Mouse (Mus musculus) heart, embryonic 13.5 days (tissue): ENCODE data around the gene Aff1. TPM values are rescaled to one million over a fixed set of nuclear protein-coding genes. Genes with fewer than 3 reads are reported as not detected.
A peak's percentile ranks its signal among the peaks of the same experiment; 100 is the strongest.

Source experiments
- ATAC-seq: fragments of 200-750 bp; cut with Nextera tagmentation; 2 replicates; pipeline ENCODE4 v1.8.0; 2017; ENCODE audit warnings: moderate TSS enrichment; ENCODE audit not compliant: insufficient number of reproducible peaks, low FRiP score, low TSS enrichment; ENCODE audit errors: extremely low read depth
- H3K27ac ChIP-seq: fragments of 300-500 bp; sonication (generic); replicated peaks from 2 replicates; pipeline ENCODE4 v1.5.1; 2015; ENCODE audit warnings: moderate library complexity, mild to moderate bottlenecking, inconsistent platforms
- H3K27me3 ChIP-seq: fragments of 300-500 bp; sonication (generic); replicated peaks from 2 replicates; pipeline ENCODE4 v1.6.1; 2015; ENCODE audit warnings: mild to moderate bottlenecking, inconsistent platforms
- H3K36me3 ChIP-seq: fragments of 300-500 bp; sonication (generic); 2 replicates; pipeline ENCODE4 v1.6.1; 2015; ENCODE audit warnings: mild to moderate bottlenecking, inconsistent platforms
- H3K4me1 ChIP-seq: fragments of 300-500 bp; sonication (generic); 2 replicates; pipeline ENCODE4 v1.6.1; 2015; ENCODE audit warnings: inconsistent platforms
- H3K4me2 ChIP-seq: fragments of 300-500 bp; sonication (generic); 2 replicates; pipeline ENCODE4 v1.6.1; 2015; ENCODE audit warnings: inconsistent platforms, mild to moderate bottlenecking, moderate library complexity
- H3K4me3 ChIP-seq: fragments of 300-500 bp; sonication (generic); 2 replicates; pipeline ENCODE4 v1.5.1; 2015; ENCODE audit warnings: moderate library complexity, mild to moderate bottlenecking, inconsistent platforms
- H3K9ac ChIP-seq: fragments of 300-500 bp; sonication (generic); 2 replicates; pipeline ENCODE4 v1.6.1; 2015; ENCODE audit warnings: inconsistent platforms, mild to moderate bottlenecking, moderate library complexity
- H3K9me3 ChIP-seq: fragments of 300-500 bp; sonication (generic); 2 replicates; pipeline ENCODE4 v1.6.1; 2016; ENCODE audit warnings: inconsistent platforms
- WGBS: fragments of 180-500 bp; shearing (Covaris S2); methylation state at CpG from one replicate; pipeline ENCODE4 v1.1.7; 2015; ENCODE audit warnings: mixed read lengths; 5-methylcytosine and 5-hydroxymethylcytosine counted together
- polyA plus RNA-seq: library from polyadenylated mRNA; unstranded; fragments of >200 nt; fragmentation: Nextera tagmentation; extraction: Ambion mirVana; gene quantifications from 2 replicates; pipeline ENCODE4 v1.2.1, GENCODE M21; 2015

Aff1 gene
- polyA plus RNA-seq, 1 experiment from 2014 or later, result 7.4 TPM

DNA sequence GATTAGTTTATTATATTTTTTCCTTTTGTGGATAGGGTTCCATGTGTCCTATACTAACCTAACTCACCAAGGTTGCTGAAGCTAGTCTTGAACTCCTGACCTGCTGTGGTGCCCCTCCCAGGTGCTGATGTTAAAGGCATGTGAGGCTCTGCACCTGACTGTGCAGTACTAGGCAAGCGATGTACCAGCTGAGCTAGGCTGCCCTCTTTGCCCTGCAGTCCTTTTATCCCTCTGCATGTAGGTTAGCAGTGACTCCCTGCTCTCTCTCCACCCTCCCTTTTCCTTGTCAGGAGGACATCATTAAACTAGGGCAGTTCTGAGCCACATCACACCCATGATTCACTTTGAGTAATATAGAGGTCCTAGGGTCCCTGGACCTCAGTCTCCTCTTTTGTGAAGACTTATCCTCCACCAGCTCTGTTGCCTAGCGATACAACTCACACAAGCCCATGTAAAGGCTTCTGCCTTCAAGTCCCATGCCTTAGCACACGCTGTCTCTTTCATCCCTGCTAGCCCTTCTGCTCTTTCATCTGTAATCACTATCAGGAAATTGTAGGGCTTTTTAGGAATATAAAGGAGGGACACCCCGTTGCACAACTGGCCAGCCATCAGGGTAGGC, 35.7 kb downstream of the Aff1 start:
- WGBS, result 88% methylated on average over 4 of the region's 4 CpGs
- Histone ChIP-seq H3K4me2 (no peak overlapping the region), H3K4me3 (no peak overlapping the region), H3K9ac (no peak overlapping the region), H3K36me3 (no peaks in the 10 kb centered on the region), H3K9me3 (no peaks in the 10 kb centered on the region), H3K27ac (no peak overlapping the region), H3K27me3 (peaks cover 30% of the 10 kb centered on the region), H3K4me1 (no peaks in the 10 kb centered on the region)
- ATAC-seq, result no peak

- Histone ChIP-seq H3K36me3 (no peaks in the 10 kb centered on the region), H3K4me1 (no peaks in the 10 kb centered on the region), H3K9me3 (no peaks in the 10 kb centered on the region), H3K4me3 (no peak overlapping the region), H3K9ac (no peak overlapping the region), H3K4me2 (no peak overlapping the region), H3K27me3 (peaks cover 23% of the 10 kb centered on the region), H3K27ac (no peak overlapping the region)
- no peak for ATAC-seq
- WGBS, result 61% methylated on average over 1 of the region's 1 CpGs
These were observed 37.1 kb downstream of the Aff1 start for GRCm38 (mm10) chr5:103729225-103729624.

- Histone ChIP-seq H3K27me3 (peaks cover 14% of the 10 kb centered on the region), H3K9ac (no peak overlapping the region), H3K9me3 (no peaks in the 10 kb centered on the region), H3K4me2 (no peak overlapping the region), H3K4me1 (peaks cover under 1% of the 10 kb centered on the region; the same call in 1 of the 2 replicates), H3K4me3 (no peak overlapping the region), H3K36me3 (no peaks in the 10 kb centered on the region), H3K27ac (no peak overlapping the region)
- 82% methylated on average over 1 of the region's 1 CpGs for WGBS
- no peak for ATAC-seq
These were observed 38.0 kb downstream of the Aff1 start for GRCm38 (mm10) chr5:103730142-103730541.

GRCm38 (mm10) chr5:103730727-103731126, 38.6 kb downstream of the Aff1 start:
- H3K4me3 ChIP-seq, result no peak overlapping the region
- peaks cover 8% of the 10 kb centered on the region for H3K27me3 ChIP-seq
- H3K9ac ChIP-seq, result no peak overlapping the region
- H3K9me3 ChIP-seq, result no peaks in the 10 kb centered on the region
- ATAC-seq, result no peak
- H3K4me2 ChIP-seq, result no peak overlapping the region
- H3K36me3 ChIP-seq, result no peaks in the 10 kb centered on the region
- WGBS, result 42% methylated on average over 3 of the region's 3 CpGs
- H3K27ac ChIP-seq, result no peak overlapping the region
- peaks cover 5% of the 10 kb centered on the region for H3K4me1 ChIP-seq

GRCm38 (mm10) chr5:103732581-103732980, 40.4 kb downstream of the Aff1 start:
- H3K4me2 ChIP-seq, result no peak overlapping the region
- peaks cover 20% of the 10 kb centered on the region for H3K4me1 ChIP-seq
- H3K27ac ChIP-seq, result no peak overlapping the region
- no peaks in the 10 kb centered on the region; the same call in 1 of the 2 replicates for H3K27me3 ChIP-seq
- no peak overlapping the region for H3K9ac ChIP-seq
- WGBS, result 85% methylated on average over 4 of the region's 4 CpGs
- H3K36me3 ChIP-seq, result no peaks in the 10 kb centered on the region
- H3K4me3 ChIP-seq, result no peak overlapping the region
- no peaks in the 10 kb centered on the region for H3K9me3 ChIP-seq
- no peak for ATAC-seq

GRCm38 (mm10) chr5:103735411-103736112, 43.4 kb downstream of the Aff1 start:
- Histone ChIP-seq H3K4me3 (no peak overlapping the region), H3K27ac (no peak overlapping the region), H3K9ac (no peak overlapping the region), H3K9me3 (no peaks in the 10 kb centered on the region), H3K4me2 (no peak overlapping the region), H3K36me3 (no peaks in the 10 kb centered on the region), H3K4me1 (peaks cover 20% of the 10 kb centered on the region), H3K27me3 (no peaks in the 10 kb centered on the region; the same call in 1 of the 2 replicates)
- 56% methylated on average over 5 of the region's 5 CpGs for WGBS
- ATAC-seq, result no peak

DNA sequence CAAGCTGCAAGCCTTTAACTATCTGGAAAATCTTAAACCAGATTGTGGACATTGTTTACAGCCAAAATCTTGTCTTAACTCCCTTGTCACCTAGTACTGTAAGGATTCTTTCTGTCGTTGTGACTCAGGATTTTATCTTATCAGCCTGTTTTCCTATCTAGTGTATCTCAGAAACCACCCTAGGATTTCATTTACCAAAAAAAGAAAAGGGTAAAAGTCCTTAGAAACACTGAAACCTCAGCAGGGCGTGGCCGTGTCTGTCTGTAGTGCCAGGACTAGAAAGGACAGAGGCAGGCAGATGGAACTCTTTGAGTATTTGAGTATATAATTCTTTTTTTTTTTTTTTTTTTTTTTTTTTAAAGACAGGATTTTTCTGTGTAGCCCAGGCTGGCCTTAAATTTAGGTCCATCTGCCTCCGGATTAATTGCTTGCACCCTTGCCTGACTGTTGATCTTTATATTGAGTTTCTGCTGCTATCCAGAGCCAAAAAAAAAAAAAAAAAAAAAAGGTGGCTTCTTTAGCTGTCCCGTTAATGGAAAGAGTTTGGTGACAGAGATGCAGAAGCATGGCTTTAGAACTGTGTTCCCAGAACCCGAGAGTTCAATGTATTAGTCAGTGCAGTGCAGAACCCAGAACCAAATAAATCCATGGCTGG, 44.5 kb downstream of the Aff1 start:
- Histone ChIP-seq H3K9ac (no peak overlapping the region), H3K9me3 (no peaks in the 10 kb centered on the region), H3K4me1 (peaks cover 20% of the 10 kb centered on the region), H3K4me2 (peak overlapping the region; percentile 32; the same call in 1 of the 2 replicates), H3K27me3 (no peaks in the 10 kb centered on the region; the same call in 1 of the 2 replicates), H3K4me3 (no peak overlapping the region), H3K27ac (no peak overlapping the region), H3K36me3 (no peaks in the 10 kb centered on the region)
- WGBS, result 41% methylated on average over 6 of the region's 6 CpGs
- ATAC-seq, result no peak

DNA sequence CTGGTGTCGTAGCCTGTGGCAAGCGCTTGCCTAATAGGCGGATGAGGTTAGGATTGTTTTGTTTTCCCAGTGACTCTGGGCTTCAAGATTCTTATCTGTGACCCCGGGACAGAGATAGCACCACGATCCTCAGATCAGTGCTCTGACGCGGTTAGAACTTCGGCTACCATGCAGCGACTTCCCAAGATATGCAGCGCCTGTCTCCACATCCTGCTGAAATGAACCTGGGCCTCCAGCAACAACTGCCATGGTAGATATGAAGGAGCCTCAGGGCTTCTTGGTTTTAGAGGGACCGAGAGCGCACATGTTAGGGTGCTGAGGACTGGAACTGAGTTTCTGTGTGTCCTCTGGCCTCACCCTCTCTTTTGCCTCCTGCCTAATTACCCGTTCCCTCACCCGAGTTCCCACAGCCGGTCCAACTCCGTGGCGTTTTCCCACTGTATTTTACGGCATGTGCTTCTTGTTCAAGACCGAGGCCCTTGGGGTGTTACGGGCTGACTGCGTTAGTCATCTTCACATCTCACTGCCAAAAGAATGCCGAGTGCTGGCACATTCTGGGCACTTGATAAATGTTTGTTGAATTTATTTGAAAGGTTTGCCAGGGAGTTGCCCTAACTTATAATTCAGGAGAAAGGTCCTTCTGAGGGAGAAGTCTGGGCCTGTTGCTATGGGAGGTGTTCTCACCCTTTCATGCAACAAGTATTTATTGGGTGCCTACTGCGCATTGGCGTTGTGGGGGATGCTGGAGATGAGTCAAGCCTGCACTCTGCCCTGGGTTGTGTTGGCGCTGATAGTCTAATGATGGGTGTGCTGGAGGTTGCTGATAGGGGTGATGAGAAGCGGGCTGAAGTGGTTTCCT, 45.3 kb downstream of the Aff1 start:
- H3K27ac ChIP-seq, result no peak overlapping the region
- no peak for ATAC-seq

GRCm38 (mm10) chr5:103738509-103738908, 46.3 kb downstream of the Aff1 start:
- no peak overlapping the region for H3K4me2 ChIP-seq
- no peaks in the 10 kb centered on the region for H3K36me3 ChIP-seq
- no peaks in the 10 kb centered on the region for H3K9me3 ChIP-seq
- peaks cover 20% of the 10 kb centered on the region for H3K4me1 ChIP-seq
- no peak overlapping the region for H3K4me3 ChIP-seq
- H3K27me3 ChIP-seq, result no peaks in the 10 kb centered on the region; the same call in 1 of the 2 replicates
- H3K9ac ChIP-seq, result no peak overlapping the region
- no peak overlapping the region for H3K27ac ChIP-seq
- ATAC-seq, result no peak
- WGBS, result 71% methylated on average over 5 of the region's 5 CpGs

More for the DNA sequence above, 45.3 kb downstream of the Aff1 start:
- H3K4me3 ChIP-seq, result no peak overlapping the region
- no peaks in the 10 kb centered on the region for H3K9me3 ChIP-seq
- H3K4me1 ChIP-seq, result peaks cover 20% of the 10 kb centered on the region
- H3K36me3 ChIP-seq, result no peaks in the 10 kb centered on the region
- H3K27me3 ChIP-seq, result no peaks in the 10 kb centered on the region; the same call in 1 of the 2 replicates
- 46% methylated on average over 26 of the region's 26 CpGs for WGBS
- H3K9ac ChIP-seq, result no peak overlapping the region
- peak overlapping the region; percentile 32 for H3K4me2 ChIP-seq

DNA sequence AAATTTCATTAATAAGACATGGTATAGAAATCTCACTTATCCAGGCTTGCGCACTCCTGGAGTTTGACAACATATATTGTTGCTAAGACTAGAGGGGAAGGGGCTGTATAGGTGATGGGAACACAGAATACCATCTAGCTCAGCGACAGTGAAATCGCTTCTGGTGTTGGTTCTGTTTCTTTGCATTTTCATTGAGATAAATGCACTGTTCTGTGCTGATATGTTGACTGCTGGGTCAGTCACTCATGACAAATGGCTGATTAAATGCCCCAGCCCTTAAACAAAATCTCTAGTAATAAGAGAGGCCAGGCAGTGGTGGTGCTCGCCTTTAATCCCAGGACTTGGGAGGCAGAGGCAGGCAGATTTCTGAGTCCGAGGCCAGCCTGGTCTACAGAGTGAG, 47.0 kb downstream of the Aff1 start:
- no peaks in the 10 kb centered on the region; the same call in 1 of the 2 replicates for H3K27me3 ChIP-seq
- no peak overlapping the region for H3K27ac ChIP-seq
- no peaks in the 10 kb centered on the region for H3K9me3 ChIP-seq
- no peak for ATAC-seq
- peaks cover 20% of the 10 kb centered on the region for H3K4me1 ChIP-seq
- H3K4me2 ChIP-seq, result no peak overlapping the region
- 86% methylated on average over 5 of the region's 5 CpGs for WGBS
- no peaks in the 10 kb centered on the region for H3K36me3 ChIP-seq
- no peak overlapping the region for H3K4me3 ChIP-seq
- no peak overlapping the region for H3K9ac ChIP-seq
